Mouse (Mus musculus): ENCODE measurements around the gene Ano2.

The Ano2 gene

GRCm38 (mm10) chr6:125914446-125914845 lies 224.2 kb downstream of the Ano2 start:
- DNase-seq (ENCODE audit: low spot score in 2 of 2), result no peak

- DNase-seq (ENCODE audit: low spot score in 2 of 2), result no peak
Observed at GRCm38 (mm10) chr6:125922746-125923145, 232.5 kb downstream of the Ano2 start.

- DNase-seq (ENCODE audit: low spot score in 2 of 2), result no peak
Observed at GRCm38 (mm10) chr6:125924979-125925378, 234.8 kb downstream of the Ano2 start.

GRCm38 (mm10) chr6:125925861-125926260 lies 235.6 kb downstream of the Ano2 start:
- no peak for DNase-seq (ENCODE audit: low spot score in 2 of 2)

GRCm38 (mm10) chr6:125931926-125932325 lies 241.7 kb downstream of the Ano2 start:
- DNase-seq (ENCODE audit: low spot score in 2 of 2), result no peak

- DNase-seq (ENCODE audit: low spot score in 2 of 2), result no peak
Observed at GRCm38 (mm10) chr6:125954965-125955364, 264.7 kb downstream of the Ano2 start.

- DNase-seq (ENCODE audit: low spot score in 2 of 2), result no peak
Observed at GRCm38 (mm10) chr6:125973551-125973950, 283.3 kb downstream of the Ano2 start.

GRCm38 (mm10) chr6:125975788-125976465 lies 285.7 kb downstream of the Ano2 start:
- DNase-seq (ENCODE audit: low spot score in 2 of 2), result no peak

GRCm38 (mm10) chr6:125979601-125980000 lies 289.4 kb downstream of the Ano2 start:
- no peak for DNase-seq (ENCODE audit: low spot score in 2 of 2)

- no peak for DNase-seq (ENCODE audit: low spot score in 2 of 2)
Observed at GRCm38 (mm10) chr6:125984050-125984449, 293.8 kb downstream of the Ano2 start.

- DNase-seq (ENCODE audit: low spot score in 2 of 2), result no peak
Observed at GRCm38 (mm10) chr6:125992731-125993130, 302.5 kb downstream of the Ano2 start.

GRCm38 (mm10) chr6:126001797-126002196 lies 311.6 kb downstream of the Ano2 start:
- DNase-seq (ENCODE audit: low spot score in 2 of 2), result no peak

GRCm38 (mm10) chr6:126003002-126003742 lies 313.0 kb downstream of the Ano2 start:
- DNase-seq (ENCODE audit: low spot score in 2 of 2), result no peak

GRCm38 (mm10) chr6:126006647-126007046 lies 316.4 kb downstream of the Ano2 start:
- no peak for DNase-seq (ENCODE audit: low spot score in 2 of 2)

GRCm38 (mm10) chr6:126009083-126009482 lies 318.9 kb downstream of the Ano2 start:
- no peak for DNase-seq (ENCODE audit: low spot score in 2 of 2)

- DNase-seq (ENCODE audit: low spot score in 2 of 2), result no peak
Observed at GRCm38 (mm10) chr6:126016991-126017390, 326.8 kb downstream of the Ano2 start.

- no peak for DNase-seq (ENCODE audit: low spot score in 2 of 2)
Observed at GRCm38 (mm10) chr6:126018411-126018810, 328.2 kb downstream of the Ano2 start.

- DNase-seq (ENCODE audit: low spot score in 2 of 2), result no peak
Observed at GRCm38 (mm10) chr6:126033693-126034402, 343.6 kb downstream of the Ano2 start.

GRCm38 (mm10) chr6:126034403-126034724 lies 344.1 kb downstream of the Ano2 start:
- DNase-seq (ENCODE audit: low spot score in 2 of 2), result no peak

- DNase-seq (ENCODE audit: low spot score in 2 of 2), result no peak
Observed at GRCm38 (mm10) chr6:126034728-126035127, 344.5 kb downstream of the Ano2 start.

GRCm38 (mm10) chr6:126035621-126036020 lies 345.4 kb downstream of the Ano2 start:
- no peak for DNase-seq (ENCODE audit: low spot score in 2 of 2)

GRCm38 (mm10) chr6:126045931-126046330 lies 355.7 kb downstream of the Ano2 start:
- DNase-seq (ENCODE audit: low spot score in 2 of 2), result no peak

GRCm38 (mm10) chr6:126048206-126048605 lies 358.0 kb downstream of the Ano2 start:
- DNase-seq (ENCODE audit: low spot score in 2 of 2), result no peak
